Mouse (Mus musculus): ENCODE data around the gene Speg.

Gene Speg

GRCm38 (mm10) chr1:75365510-75366137 is 9.5 kb upstream of the Speg start:
- DNase-seq (ENCODE audit: low read depth): no peak

DNA sequence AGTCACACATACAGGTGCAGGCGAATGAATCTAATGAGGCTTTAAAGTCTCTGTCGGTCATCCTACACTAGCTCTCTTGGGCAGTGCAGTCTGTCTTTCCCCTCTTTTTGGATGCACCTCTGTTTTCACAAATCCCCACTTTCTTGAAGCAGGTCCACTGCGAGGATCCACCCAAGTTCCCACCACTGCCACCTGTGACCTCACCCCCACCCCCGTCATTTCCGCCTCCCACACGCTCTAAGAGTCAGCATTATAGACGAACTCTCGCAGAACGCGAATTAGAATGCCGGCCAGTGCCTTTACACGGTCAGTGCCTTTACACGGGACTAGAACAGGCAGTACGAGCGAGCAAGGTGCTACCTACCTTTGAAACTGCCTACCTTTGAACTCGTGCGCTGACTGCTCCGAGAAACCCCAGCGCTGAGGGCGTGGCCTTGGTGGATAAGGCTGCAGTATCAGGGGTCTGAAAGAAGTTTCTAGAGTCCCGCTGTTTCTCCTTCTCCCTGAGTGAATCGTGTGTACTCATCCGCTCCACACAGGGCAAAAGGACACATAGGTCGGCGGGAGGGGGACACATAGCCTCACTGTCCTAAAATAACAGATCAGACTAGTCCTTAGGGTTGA is 5.6 kb upstream of the Speg start:
- DNase-seq (ENCODE audit: low read depth): no peak

GRCm38 (mm10) chr1:75369984-75370660 is 5.0 kb upstream of the Speg start:
- no peak for DNase-seq (ENCODE audit: low read depth)

DNA sequence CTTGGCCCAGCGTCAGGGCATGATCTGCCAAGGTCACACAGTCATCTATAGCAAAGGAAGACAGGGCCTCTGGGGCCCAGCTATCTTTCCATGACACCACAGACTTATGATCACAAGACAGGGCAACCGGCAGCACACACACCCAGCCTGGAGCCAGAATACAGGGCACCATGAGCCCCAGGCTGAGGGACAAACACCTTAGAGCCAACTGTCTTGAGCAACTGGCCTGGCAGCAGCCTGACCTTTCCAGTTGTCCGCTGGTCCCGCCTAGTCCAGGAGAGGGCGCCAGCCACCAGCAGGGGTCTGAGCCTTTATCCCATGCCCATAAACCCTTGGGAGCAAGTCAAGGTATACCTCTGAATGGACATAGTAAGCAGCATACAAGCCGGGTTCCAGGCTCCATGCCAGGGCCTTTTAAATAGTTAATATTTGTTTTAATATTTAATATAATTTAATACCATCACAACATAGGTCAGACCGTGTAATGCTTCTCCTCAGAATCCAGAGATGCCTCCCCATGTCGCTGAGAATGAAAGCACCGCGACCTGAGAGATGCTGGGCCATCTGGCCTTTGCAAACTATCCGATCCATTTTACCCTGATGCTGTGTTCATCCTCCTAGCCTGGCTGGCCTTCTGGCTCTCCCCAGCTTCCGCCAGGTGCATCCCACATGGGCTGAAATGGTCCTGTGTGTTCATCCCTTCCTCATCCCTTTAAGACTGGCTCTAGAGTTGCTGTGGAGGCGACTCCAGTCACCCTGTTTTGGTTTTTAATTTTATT is 3.6 kb upstream of the Speg start:
- no peak for DNase-seq (ENCODE audit: low read depth)

DNA sequence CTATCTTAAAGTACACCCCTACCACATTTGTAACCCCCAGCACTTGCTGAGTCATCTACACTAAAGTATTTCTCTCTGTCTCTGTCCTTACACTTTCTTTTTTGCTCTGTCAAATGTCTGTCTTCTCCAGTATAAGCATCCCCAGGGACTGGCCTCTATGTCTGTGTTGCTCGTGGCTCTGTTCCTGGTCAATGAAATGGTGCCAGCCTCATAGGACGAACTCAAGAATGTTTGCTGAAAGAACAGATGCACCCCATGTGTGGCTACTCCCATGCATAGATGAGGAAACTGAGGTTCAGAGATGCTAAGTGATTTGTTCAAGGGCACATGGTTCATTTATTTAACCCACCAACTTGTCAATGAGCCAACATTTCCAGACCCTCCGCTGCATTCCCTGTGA is 2.6 kb upstream of the Speg start:
- no peak for DNase-seq (ENCODE audit: low read depth)

DNA sequence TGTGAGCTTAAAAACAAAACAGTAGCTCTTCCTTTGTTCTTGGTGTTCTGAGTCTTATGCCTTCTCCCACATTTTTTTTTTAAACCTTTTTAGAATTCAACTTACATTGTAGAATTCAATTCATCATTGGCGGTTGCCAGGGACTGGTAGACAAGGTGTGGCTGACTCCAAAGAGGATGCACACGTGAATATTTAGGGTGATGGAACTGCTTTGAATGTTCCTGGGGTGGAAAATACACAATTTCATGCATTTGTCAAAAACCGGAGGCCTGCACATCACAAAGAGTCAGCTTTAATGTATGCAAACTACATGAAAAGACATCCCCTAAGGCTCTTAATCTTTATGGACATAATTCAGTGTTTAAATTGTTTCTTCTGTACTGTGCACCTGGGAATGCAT is 1.8 kb upstream of the Speg start:
- no peak for DNase-seq (ENCODE audit: low read depth)

DNA sequence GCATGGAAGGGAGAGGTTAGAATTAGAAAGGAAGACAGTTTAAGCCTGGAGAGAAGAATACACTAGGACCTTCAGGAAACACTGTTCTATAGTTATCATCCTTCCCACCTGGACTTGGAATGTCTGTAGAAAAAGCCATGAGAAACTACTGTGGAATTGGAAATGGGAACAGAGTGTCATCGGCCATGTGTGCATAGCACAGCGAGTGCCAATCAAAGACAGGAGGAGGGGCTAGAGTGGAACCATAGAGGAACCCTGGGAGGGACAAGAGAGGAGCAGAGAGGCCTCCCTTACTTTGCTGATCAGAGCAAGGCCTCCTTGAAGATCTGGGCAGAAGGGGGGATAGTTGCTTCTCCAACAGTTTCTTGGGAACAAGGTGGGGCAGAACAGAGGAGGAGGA is 4.1 kb downstream of the Speg start:
- no peak for DNase-seq (ENCODE audit: low read depth)

- DNase-seq (ENCODE audit: low read depth): no peak
Measured at GRCm38 (mm10) chr1:75379931-75380330, 4.8 kb downstream of the Speg start.

DNA sequence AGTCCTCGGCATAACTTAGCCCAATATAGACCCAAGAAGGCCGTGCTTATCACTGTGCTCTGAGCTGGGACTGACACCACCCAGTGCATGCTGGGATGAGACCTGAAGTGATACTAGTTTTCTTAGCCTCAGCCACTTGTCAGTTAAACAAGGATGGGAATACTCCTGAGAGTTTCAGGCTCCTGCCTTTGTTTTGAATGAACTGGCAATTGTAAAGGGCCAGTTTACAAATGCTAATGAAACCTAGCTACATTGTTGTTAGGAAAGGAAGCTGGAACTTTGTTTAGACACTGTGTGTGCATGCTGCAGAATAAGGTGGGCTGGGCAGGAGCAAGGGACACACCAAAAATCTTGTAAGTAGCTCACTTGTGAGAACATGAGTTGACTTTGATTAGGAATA is 5.9 kb downstream of the Speg start:
- DNase-seq (ENCODE audit: low read depth): no peak

- no peak for DNase-seq (ENCODE audit: low read depth)
Measured at GRCm38 (mm10) chr1:75381482-75382355, 6.6 kb downstream of the Speg start.

GRCm38 (mm10) chr1:75382356-75383071 is 7.4 kb downstream of the Speg start:
- no peak for DNase-seq (ENCODE audit: low read depth)

- no peak for DNase-seq (ENCODE audit: low read depth)
Measured at GRCm38 (mm10) chr1:75384470-75385141, 9.5 kb downstream of the Speg start.

- no peak for DNase-seq (ENCODE audit: low read depth)
Measured at GRCm38 (mm10) chr1:75385142-75385730, 10.1 kb downstream of the Speg start.

DNA sequence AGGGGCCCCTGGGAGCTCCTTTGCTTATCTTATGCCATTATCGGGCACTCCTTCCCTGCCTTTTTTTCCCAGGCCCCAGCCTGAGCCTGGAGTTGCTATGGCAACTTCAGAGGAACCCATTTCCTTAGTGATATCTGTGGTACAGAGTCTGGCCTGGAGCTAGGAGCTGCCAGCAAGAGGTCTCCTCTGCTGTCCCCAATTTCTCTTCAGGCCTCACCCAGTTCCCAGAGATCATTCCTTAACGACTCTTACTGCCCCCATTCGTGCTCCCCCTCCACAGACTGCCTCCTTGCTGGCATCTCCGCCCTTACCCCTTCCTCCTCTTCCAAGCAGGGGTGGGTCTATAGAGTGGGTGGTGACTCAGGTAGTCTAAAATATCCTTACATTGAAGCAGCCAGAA is 11.1 kb downstream of the Speg start:
- DNase-seq (ENCODE audit: low read depth): no peak

GRCm38 (mm10) chr1:75387469-75387928 is 12.4 kb downstream of the Speg start:
- DNase-seq (ENCODE audit: low read depth): no peak

- DNase-seq (ENCODE audit: low read depth): no peak
Measured at GRCm38 (mm10) chr1:75387929-75388897, 13.1 kb downstream of the Speg start.

DNA sequence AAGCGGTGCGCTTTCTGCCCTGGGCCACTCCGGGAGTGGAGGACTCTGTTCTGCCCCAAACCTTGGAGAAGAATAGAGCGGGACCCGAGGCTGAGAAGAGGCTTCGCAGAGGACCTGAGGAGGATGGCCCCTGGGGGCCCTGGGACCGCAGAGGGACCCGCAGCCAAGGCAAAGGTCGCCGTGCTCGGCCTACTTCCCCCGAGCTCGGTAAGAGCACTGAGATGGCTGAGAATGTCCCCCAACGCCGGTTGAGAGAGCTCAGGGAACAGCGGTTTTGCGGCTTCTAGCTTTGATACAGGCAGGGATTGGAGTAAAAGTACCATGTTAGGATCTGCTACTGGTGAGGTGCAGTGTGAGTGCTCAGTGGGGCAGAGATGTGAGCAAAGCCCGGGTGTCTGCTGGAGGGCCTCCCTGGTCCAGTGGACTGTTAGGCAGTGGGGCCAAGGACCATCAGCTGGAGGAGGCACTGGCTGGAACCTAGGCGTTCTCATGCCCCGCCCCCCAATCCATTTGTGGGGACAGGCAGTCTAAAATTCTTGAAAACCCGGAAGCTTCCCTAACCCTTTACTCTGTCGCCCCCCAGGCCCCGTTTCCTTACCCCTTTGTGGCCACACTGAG is 13.9 kb downstream of the Speg start:
- DNase-seq (ENCODE audit: low read depth): no peak

DNA sequence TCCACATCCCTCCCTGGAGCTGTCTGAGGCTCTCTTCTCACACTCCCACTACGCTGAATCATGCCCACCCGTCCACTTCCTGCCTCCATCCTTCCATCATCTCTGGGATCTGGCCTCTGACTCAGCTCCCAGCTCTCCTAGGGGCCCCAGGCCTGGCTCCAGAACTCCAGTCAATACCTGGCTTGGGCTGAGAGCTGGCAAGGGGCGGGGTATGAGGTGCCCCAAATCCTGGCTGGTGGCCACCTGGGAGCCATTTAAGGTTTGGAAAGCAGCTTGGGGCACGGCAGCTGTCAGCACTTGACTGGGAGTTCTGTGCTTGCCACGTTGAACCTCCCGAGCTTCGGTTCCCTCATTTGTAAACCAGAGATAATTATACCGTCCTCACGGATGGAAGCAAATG is 18.0 kb downstream of the Speg start:
- DNase-seq (ENCODE audit: low read depth): no peak
